Mouse (Mus musculus) liver, embryonic 15.5 days (tissue): Measurements from ENCODE around the gene Rab12. TPM values are rescaled to one million over a fixed set of nuclear protein-coding genes. Genes with fewer than 3 reads are reported as not detected.

Source experiments
- ATAC-seq: fragments of 200-750 bp; cut with Nextera tagmentation; 2 replicates; pipeline ENCODE4 v1.8.0; 2017; ENCODE audit warnings: moderate number of reproducible peaks, mild to moderate bottlenecking, moderate library complexity; ENCODE audit not compliant: insufficient read depth
- H3K27ac ChIP-seq: fragments of 300-500 bp; sonication (generic); replicated peaks from 2 replicates; pipeline ENCODE4 v1.5.1; 2015; ENCODE audit warnings: mild to moderate bottlenecking, inconsistent platforms
- H3K27me3 ChIP-seq: fragments of 300-500 bp; sonication (generic); 2 replicates; pipeline ENCODE4 v1.6.1; 2015; ENCODE audit warnings: mild to moderate bottlenecking, inconsistent platforms
- H3K36me3 ChIP-seq: fragments of 300-500 bp; sonication (generic); replicated peaks from 2 replicates; pipeline ENCODE4 v1.6.1; 2015; ENCODE audit warnings: moderate library complexity, mild to moderate bottlenecking, inconsistent platforms
- H3K4me1 ChIP-seq: fragments of 300-500 bp; sonication (generic); replicated peaks from 2 replicates; pipeline ENCODE4 v1.6.1; 2015; ENCODE audit warnings: inconsistent platforms
- H3K4me2 ChIP-seq: fragments of 300-500 bp; sonication (generic); 2 replicates; pipeline ENCODE4 v1.6.1; 2015; ENCODE audit warnings: moderate library complexity, mild to moderate bottlenecking, inconsistent platforms
- H3K4me3 ChIP-seq: fragments of 300-500 bp; sonication (generic); replicated peaks from 2 replicates; pipeline ENCODE4 v1.5.1; 2015; ENCODE audit warnings: mild to moderate bottlenecking, inconsistent platforms
- H3K9ac ChIP-seq: fragments of 300-500 bp; sonication (generic); 2 replicates; pipeline ENCODE4 v1.6.1; 2015; ENCODE audit warnings: moderate library complexity, mild to moderate bottlenecking, inconsistent platforms
- H3K9me3 ChIP-seq: fragments of 300-500 bp; sonication (generic); replicated peaks from 2 replicates; pipeline ENCODE4 v1.6.1; 2016; ENCODE audit warnings: inconsistent platforms
- WGBS: fragments of 180-500 bp; shearing (Covaris S2); methylation state at CpG from one replicate; pipeline ENCODE4 v1.1.7; 2015; ENCODE audit warnings: mixed read lengths; ENCODE audit not compliant: insufficient replicate concordance; 5-methylcytosine and 5-hydroxymethylcytosine counted together
- polyA plus RNA-seq: library from polyadenylated mRNA; unstranded; fragments of >200 nt; fragmentation: Nextera tagmentation; extraction: Ambion mirVana; gene quantifications from 2 replicates; pipeline ENCODE4 v1.2.1, GENCODE M21; 2015

The Rab12 gene
- polyA plus RNA-seq, 1 experiment from 2014 or later, result 6.4 TPM

DNA sequence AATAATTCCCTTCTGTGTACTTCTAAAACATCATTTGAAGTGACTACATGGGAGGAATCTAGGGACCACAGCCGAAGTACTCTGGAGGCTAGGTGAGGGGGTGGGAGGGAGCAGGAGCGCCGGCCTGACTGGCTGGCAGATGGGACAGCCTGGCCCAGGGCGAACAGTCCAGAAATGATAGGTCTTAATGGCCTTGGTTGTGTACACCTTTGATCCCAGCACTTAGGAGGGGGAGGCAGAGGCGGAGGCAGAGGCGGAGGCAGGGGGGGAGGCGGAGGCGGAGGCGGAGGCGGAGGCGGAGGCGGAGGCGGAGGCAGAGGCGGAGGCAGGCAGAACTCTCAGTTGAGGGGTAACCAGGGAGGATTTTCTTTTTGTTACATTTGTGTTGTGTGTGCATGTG, 20.9 kb downstream of the Rab12 start:
- Histone ChIP-seq H3K4me3 (no peak overlapping the region), H3K4me1 (no peaks in the 10 kb centered on the region), H3K27me3 (no peaks in the 10 kb centered on the region), H3K4me2 (no peak overlapping the region), H3K27ac (no peak overlapping the region), H3K9ac (no peak overlapping the region), H3K36me3 (peaks cover 65% of the 10 kb centered on the region), H3K9me3 (no peaks in the 10 kb centered on the region)
- WGBS, result 89% methylated on average over 14 of the region's 14 CpGs
- ATAC-seq, result no peak

DNA sequence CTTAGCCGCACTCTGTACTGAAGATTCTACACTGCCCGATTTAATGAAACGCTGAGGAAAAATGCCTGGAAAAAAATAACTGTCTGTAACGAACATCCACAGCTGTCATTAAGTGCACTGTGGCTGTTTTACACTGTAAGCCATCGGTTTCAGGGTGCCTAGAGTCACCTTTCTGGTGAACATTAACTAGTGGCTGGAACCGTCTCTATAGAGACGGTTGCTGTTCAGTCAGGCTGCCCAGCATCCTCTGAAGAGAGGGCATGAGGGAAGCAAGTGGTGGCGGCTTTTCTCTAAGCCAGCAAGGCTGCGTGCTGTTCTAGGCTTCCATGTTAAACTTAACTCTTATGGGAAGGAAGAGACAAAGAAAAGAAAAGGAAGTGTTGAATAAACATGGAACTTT, 22.9 kb downstream of the Rab12 start:
- peaks cover 60% of the 10 kb centered on the region for H3K36me3 ChIP-seq
- no peak overlapping the region for H3K9ac ChIP-seq
- no peak overlapping the region for H3K4me3 ChIP-seq
- no peaks in the 10 kb centered on the region for H3K27me3 ChIP-seq
- WGBS, result 81% methylated on average over 9 of the region's 9 CpGs
- no peak overlapping the region for H3K27ac ChIP-seq
- no peak for ATAC-seq
- no peaks in the 10 kb centered on the region for H3K9me3 ChIP-seq
- no peak overlapping the region for H3K4me2 ChIP-seq
- no peaks in the 10 kb centered on the region for H3K4me1 ChIP-seq

DNA sequence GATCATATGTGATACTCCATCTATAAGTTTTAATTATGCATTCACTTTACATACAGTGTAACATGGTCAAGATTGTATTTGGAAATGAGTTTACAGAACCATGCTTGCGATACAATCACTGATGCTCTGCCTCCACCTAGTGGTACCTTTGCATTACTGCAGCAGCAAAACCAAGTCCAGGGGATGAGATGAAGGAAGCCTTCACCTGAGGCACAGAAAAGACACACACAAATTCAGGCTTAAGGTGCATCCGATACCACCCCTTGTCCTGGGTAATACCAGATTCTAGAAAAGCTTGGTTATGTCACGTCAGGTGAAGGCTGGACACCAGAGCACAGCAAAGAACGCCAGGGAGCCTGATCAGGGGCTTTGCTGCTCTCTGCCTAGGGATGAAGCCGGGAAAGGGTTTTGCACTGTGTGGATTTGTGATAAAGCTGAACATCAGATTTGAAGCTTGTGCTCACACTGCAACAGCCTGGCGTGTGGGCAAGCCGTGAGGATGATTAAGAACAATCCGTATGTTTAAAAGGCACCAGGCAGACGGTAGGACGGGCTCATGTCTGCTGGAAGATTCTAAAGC, 29.4 kb downstream of the Rab12 start:
- Histone ChIP-seq H3K27ac (no peak overlapping the region), H3K27me3 (peaks cover under 1% of the 10 kb centered on the region; the same call in 1 of the 2 replicates), H3K9me3 (no peaks in the 10 kb centered on the region), H3K9ac (no peak overlapping the region), H3K4me2 (no peak overlapping the region), H3K4me1 (peaks cover 2% of the 10 kb centered on the region; the same call in 1 of the 2 replicates), H3K4me3 (no peak overlapping the region), H3K36me3 (peaks cover 13% of the 10 kb centered on the region)
- ATAC-seq, result no peak
- WGBS, result 31% methylated on average over 10 of the region's 10 CpGs

DNA sequence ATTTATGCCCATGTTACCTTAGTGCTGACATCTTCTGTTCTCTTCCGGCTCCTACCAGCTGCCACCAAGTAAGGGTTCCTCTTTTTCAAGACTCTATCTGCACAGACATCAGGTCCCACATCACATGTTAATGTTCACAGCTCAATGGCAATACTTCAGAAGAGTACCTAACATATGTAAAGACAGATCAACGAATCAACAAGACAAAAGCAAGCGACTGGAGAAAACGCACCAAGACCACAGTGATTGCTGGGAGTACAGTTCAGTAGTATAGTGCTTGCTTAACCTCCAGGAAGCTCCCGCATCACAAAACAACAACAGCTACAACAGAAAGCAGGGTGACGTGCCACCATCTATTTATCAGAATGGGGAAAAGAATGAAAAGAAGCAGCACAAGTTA, 33.0 kb downstream of the Rab12 start:
- Histone ChIP-seq H3K27me3 (peaks cover 8% of the 10 kb centered on the region; the same call in 1 of the 2 replicates), H3K9ac (no peak overlapping the region), H3K27ac (no peak overlapping the region), H3K4me1 (peaks cover 2% of the 10 kb centered on the region; the same call in 1 of the 2 replicates), H3K4me2 (no peak overlapping the region), H3K36me3 (no peaks in the 10 kb centered on the region), H3K4me3 (no peak overlapping the region), H3K9me3 (no peaks in the 10 kb centered on the region)
- 53% methylated on average over 6 of the region's 6 CpGs for WGBS
- ATAC-seq, result no peak

DNA sequence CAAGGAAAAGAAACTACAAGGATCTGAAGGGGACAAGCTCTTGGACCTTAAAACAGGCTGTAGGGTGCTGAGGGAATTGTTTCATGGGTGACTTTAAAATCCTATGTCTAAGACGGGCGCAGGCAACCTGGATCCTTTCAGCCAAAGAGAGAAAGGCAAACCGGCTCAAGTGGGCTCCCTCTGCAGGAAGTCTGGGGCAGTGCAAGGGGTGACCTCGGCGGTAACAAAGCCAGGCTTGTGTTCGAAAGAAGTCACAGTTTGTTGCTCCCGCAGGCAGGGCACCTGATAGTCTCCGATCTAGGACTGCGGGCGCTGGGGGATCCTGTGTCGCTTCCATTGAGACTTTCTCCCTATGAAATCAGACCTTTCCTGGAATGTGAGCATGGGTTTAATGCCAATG, 33.8 kb downstream of the Rab12 start:
- no peak overlapping the region for H3K4me2 ChIP-seq
- H3K4me3 ChIP-seq, result no peak overlapping the region
- no peak overlapping the region for H3K27ac ChIP-seq
- WGBS, result 4% methylated on average over 11 of the region's 11 CpGs
- ATAC-seq, result no peak
- H3K36me3 ChIP-seq, result no peaks in the 10 kb centered on the region
- peaks cover 10% of the 10 kb centered on the region; the same call in 1 of the 2 replicates for H3K27me3 ChIP-seq
- H3K9ac ChIP-seq, result no peak overlapping the region
- H3K9me3 ChIP-seq, result no peaks in the 10 kb centered on the region
- H3K4me1 ChIP-seq, result peaks cover 3% of the 10 kb centered on the region

DNA sequence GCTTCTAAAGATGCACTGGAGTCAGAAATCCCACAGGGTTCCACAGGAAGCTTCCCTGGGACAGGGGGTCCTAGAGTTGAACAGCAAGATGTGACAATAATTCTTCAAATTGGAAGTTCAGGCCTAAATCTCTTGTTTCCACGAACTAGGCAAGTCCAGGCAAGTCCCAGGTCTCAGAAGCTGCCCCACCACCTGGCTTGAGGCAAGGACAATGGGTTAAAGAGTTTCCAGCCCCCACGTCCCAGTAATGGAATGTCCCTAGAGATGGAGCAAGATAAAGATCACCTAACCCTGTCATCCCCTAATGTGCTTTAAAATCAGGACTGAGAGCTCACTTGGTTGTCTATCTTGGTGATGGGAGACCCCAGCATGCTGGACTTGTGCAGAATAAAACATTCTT, 34.6 kb downstream of the Rab12 start:
- Histone ChIP-seq H3K36me3 (no peaks in the 10 kb centered on the region), H3K9me3 (no peaks in the 10 kb centered on the region), H3K9ac (no peak overlapping the region), H3K4me2 (no peak overlapping the region), H3K4me3 (no peak overlapping the region), H3K27ac (no peak overlapping the region), H3K4me1 (peaks cover 11% of the 10 kb centered on the region), H3K27me3 (peaks cover 17% of the 10 kb centered on the region; the same call in 1 of the 2 replicates)
- no peak for ATAC-seq
- WGBS, result 42% methylated on average over 2 of the region's 2 CpGs

DNA sequence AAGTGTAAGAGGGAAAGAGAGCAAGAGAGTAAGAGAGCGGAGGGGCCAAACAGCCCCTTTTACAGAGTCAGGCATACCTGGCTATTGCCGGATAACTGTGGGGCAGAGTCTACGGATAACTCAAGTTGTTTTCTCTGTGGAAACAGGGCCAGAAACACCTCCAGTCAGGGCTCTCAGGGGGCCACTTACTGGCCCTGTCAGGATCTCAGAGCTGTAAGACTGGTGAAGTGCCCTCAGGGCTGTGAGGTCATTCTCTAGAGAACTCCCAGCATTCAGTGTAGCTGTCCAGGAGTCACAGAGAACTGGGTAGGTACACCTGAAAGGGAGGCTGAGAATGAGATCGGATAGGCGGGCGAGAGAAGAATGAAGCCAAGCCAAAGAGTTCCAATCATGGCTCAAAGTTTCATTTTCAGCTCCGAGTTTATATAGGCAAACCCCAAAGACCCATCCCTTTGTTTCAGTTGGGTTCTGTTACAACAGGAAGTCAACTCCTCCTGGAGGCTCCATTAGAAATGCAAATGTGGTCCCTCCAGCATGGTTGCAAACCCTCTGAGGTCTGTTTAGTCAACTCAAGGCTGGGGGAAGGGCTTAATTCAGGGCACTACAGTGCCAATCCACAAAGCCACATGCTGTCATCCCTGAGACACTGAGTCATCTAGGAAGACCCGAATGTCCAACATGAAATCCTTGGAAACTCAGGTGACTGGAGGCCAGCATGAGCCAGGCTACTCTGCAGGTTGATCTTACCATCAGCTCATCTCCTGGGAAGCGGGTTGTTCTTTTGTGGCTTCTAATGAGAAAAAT, 35.7 kb downstream of the Rab12 start:
- Histone ChIP-seq H3K4me3 (no peak overlapping the region), H3K9me3 (no peaks in the 10 kb centered on the region), H3K4me2 (no peak overlapping the region), H3K27me3 (peaks cover 27% of the 10 kb centered on the region), H3K27ac (no peak overlapping the region), H3K36me3 (no peaks in the 10 kb centered on the region), H3K4me1 (peaks cover 22% of the 10 kb centered on the region), H3K9ac (no peak overlapping the region)
- no peak for ATAC-seq
- WGBS, result 66% methylated on average over 9 of the region's 9 CpGs

DNA sequence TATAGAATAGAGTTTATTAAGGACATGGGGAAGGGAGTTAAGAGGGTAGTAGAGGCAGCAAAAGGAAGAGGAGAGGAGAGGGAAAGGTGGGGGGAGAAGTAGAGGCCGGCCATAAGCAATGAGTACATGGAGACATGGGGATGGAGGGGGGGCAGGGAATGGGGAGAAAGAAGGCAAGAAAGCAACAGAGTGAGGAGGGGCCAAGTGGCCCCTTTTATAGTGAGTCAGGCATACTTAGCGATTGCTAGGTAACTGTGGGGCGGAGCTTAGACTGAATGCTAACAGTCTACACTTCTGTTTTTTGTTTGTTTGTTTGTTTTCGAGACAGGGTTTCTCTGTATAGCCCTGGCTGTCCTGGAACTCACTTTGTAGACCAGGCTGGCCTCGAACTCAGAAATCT, 38.2 kb downstream of the Rab12 start:
- H3K4me1 ChIP-seq, result peaks cover 22% of the 10 kb centered on the region
- ATAC-seq, result no peak
- H3K36me3 ChIP-seq, result no peaks in the 10 kb centered on the region
- no peak overlapping the region for H3K9ac ChIP-seq
- H3K4me3 ChIP-seq, result no peak overlapping the region
- peaks cover 33% of the 10 kb centered on the region for H3K27me3 ChIP-seq
- no peaks in the 10 kb centered on the region for H3K9me3 ChIP-seq
- no peak overlapping the region for H3K4me2 ChIP-seq
- 70% methylated on average over 5 of the region's 5 CpGs for WGBS
- H3K27ac ChIP-seq, result no peak overlapping the region

DNA sequence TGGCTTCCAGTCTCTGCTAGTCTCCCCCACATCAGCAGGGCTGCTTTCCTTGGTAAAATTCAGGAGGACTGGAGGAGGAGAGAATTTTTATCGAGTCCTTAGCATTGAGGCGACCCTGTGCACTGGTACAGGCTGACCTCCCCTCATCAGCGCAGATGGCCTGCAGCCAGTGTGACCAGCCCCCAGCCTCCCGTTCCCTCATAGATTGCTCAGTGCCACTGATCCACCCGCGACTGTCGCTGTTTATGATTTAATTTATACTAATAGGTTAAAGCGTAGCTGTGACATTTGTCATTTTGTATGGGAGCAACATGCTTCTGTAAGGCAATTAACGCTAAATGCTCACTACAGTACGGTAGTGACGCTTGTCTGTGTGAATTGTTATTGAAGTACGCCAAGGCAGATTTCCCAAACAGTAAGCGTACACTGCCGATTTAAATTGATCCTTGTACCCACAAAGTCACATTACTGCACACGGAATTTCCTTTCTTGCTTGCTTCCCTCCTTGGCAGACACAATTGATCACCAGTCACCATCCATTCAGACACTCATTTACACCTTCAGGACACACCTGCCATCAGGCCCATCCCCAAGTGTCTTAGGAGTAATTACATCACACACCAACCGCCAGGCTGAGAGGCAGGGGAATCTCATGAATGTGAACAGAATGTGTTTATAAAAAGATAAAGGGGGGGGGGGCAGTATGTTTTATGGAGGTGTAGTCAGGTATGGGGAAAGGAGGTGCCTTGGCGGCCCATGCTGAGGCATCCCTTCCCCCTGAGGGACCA, 38.8 kb downstream of the Rab12 start:
- WGBS, result 37% methylated on average over 17 of the region's 17 CpGs
- peak overlapping the region; percentile 37 for H3K4me3 ChIP-seq
- H3K4me2 ChIP-seq, result peak overlapping the region; percentile 68
- H3K9ac ChIP-seq, result no peak overlapping the region
- H3K27ac ChIP-seq, result no peak overlapping the region
- H3K4me1 ChIP-seq, result peaks cover 20% of the 10 kb centered on the region
- ATAC-seq, result no peak
- H3K9me3 ChIP-seq, result no peaks in the 10 kb centered on the region
- peaks cover 33% of the 10 kb centered on the region for H3K27me3 ChIP-seq
- no peaks in the 10 kb centered on the region for H3K36me3 ChIP-seq

DNA sequence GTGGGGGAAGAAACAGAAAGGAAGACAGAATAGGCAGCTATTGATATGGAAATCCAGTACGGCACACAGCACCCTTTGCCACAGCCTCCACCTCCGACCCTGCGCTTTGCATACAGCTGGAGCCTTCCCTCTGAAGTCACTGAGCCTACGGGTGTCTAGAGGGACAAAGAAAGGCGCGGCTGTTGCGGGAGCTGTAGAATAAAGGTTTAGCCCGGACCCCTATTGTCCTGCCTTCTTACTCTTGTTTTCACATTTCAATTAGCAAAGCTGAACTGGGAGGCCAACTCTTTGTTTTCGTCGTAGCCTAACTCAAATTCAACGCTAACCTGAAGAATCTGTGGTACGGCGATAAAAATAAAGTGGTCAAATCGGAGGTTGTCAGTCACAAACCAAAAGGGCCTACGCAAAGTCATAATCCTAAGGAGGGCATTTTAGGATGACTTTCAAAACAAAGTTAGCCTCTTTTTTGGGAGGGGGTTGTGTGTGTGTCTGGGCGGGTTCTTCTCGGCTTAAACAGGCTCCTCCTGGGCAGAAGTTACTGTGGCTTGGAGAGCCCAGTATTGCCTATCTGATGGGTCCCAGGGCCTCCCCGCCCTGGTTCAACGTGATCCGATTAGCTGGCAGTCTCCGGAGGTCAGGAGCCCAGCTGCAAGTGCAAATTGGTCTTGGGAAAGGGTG, 39.6 kb downstream of the Rab12 start:
- H3K9me3 ChIP-seq, result no peaks in the 10 kb centered on the region
- no peaks in the 10 kb centered on the region for H3K36me3 ChIP-seq
- peak overlapping the region; percentile 68 for H3K4me2 ChIP-seq
- peaks cover 31% of the 10 kb centered on the region for H3K27me3 ChIP-seq
- ATAC-seq, result peak; percentile 80
- no peak overlapping the region; the same call in 1 of the 2 replicates for H3K9ac ChIP-seq
- peak overlapping the region; percentile 37 for H3K4me3 ChIP-seq
- H3K4me1 ChIP-seq, result peaks cover 20% of the 10 kb centered on the region
- H3K27ac ChIP-seq, result no peak overlapping the region
- 5% methylated on average over 21 of the region's 21 CpGs for WGBS
